17 mouse cellular contexts compared by ENCODE assay signal in the genomic region with DNA sequence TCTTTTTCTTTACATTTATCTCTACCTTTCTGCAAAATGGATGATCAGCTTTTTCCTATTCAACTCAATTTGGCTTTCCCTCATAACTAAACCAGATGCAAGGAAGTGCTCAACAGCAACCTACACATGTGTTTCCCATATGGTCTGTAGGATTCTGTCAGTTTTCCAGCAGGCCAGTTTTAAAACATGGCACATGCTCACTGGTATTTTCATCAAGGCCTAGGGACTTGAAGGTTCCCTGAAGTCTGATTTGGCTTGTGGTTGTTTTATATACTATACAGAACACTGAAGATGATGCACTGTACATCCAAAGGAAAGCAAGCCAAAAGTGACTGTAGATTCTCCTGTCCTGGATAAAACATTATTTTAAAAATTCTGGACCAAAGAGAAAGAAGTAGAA.
DNase-seq lines count a peak whose midpoint lies in the region; ATAC-seq lines count a peak whose summit lies in the region.
"Had no signal": no experiment of that assay in that cellular context is flagged by ENCODE, and none has a peak within 500 bp of the region (broad histone marks: within the 10 kb centered on the region; RNA-seq: fewer than 3 reads in every experiment).

No protein-coding gene starts in this region.

- intact Hi-C loops in left cerebral cortex, postnatal 25 days (cut with DNase I): loop anchor here (5.0 kb wide), 1 partner anchor 460 kb away; no protein-coding TSS in a partner anchor
- intact Hi-C loops in gastrocnemius, postnatal 14 days (cut with DNase I; ENCODE audit: low total_unique reads): no loop called here

- ATAC-seq in frontal cortex, adult (ENCODE audit: low TSS enrichment): peak; percentile 95
- ATAC-seq: midbrain, embryonic 15.5 days had no signal

- no peak for DNase-seq in frontal cortex, postnatal 14 days (ENCODE audit: low spot score in 2 of 2)
- DNase-seq in right cerebral cortex, postnatal 36 days (ENCODE audit: low spot score in 2 of 2): peak; percentile 3 to 11
- no peak for DNase-seq in right cerebral cortex, postnatal 14 days
- peak; percentile 24 to 87 for DNase-seq in left cerebral cortex, postnatal 25 days (ENCODE audit: low spot score in 2 of 2)
- DNase-seq in thymus, postnatal 10 days (ENCODE audit: low spot score in 2 of 2): no peak
- DNase-seq in gastrocnemius, postnatal 14 days: no peak
- no peak for DNase-seq in thymus, postnatal 14 days
- DNase-seq: B cell, adult 2 months; cerebellum, adult 9-10 months; gastrocnemius, postnatal 36 days; heart, postnatal 4 days; kidney, adult 9 months; kidney, postnatal 4 days; layer of hippocampus, postnatal 36 days; liver, embryonic 13.5 days had no signal

Comparison
In these comparisons a context has a peak if more than half of its experiments do, and no peak if none do; other contexts are left out.
1. DNase-seq: peak in right cerebral cortex, postnatal 36 days (2 of 2) and left cerebral cortex, postnatal 25 days (2 of 2); none in frontal cortex, postnatal 14 days (0 of 2), right cerebral cortex, postnatal 14 days (single experiment), thymus, postnatal 10 days (0 of 2), gastrocnemius, postnatal 14 days (single experiment) and thymus, postnatal 14 days (single experiment).